Mouse (Mus musculus) left cerebral cortex, postnatal 4 days (tissue): ENCODE data around the gene Srp68. TPM values are rescaled to one million over a fixed set of nuclear protein-coding genes. Genes with fewer than 3 reads are reported as not detected.

Experiments used
- DNase-seq: peaks from one replicate; pipeline ENCODE4 v3.0.0-alpha.2; 2022
- intact Hi-C: fragments of 180-260 bp; cut with DNase I; formaldehyde crosslinking; loops from one replicate; pipeline ENCODE4 v1.15.1; 2025
- total RNA-seq, 2 experiments: library from RNA; stranded (reverse); gene quantifications; 2 replicates each; pipeline ENCODE4 v1.2.3; 2021

The Srp68 gene
- total RNA-seq, 2 experiments from 2014 or later, result 53.2 to 57.1 TPM

DNA sequence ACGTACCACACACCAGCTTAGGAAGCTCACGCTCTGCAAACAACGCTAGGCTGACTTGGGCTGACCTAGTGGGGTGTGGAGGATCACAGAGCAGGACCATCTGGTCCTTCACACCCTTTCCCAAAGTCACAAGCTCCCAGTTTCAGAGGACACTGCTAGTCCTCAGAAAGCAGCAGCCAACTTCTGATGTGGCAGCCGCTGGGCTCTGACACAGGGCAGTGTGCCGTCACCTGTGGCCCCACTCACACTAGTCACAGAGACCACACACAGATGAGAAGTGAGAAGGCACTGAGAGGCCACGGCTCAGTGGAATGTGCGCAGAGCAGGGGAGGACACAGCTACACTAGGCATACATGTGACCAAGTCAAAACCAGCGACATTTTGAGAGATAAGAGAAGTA lies 23.1 kb downstream of the Srp68 start:
- intact Hi-C loops, result no loop called here
- DNase-seq, result no peak

DNA sequence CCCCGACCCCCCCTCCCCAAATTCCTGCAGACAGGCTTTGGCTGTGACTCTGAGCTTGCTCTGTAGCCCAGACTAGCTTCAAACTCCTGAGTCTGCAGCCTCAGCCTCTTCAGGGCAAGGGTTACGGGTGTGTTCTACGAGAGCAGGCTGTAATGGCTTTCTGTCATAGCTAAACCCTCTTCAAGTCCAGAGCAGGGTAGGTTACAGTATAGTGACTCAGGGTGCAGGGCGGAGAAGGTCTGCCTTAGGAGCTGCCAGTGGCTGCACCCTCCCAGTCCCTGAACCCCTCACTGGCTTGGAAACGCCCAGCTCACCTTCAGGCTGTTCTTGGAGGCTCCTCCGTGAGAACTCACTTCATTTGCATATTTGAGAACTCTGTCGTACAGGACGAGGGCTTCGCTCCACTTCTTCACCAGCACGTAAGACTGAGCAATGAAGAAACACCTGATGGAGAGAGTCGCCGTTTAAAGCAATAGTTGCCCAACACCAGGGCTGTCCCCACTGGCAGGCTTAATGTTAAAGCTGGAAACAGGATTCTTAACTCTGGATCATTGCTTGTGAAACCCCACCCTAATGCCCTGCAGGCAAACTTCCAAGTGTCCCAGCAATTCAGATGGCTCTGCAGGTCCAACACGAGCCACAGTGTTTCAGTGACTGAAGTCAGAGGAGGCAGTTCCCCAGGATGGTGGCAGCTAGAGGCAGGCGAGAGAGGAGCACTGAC lies 26.4 kb downstream of the Srp68 start:
- intact Hi-C loops, result no loop called here
- DNase-seq, result no peak

DNA sequence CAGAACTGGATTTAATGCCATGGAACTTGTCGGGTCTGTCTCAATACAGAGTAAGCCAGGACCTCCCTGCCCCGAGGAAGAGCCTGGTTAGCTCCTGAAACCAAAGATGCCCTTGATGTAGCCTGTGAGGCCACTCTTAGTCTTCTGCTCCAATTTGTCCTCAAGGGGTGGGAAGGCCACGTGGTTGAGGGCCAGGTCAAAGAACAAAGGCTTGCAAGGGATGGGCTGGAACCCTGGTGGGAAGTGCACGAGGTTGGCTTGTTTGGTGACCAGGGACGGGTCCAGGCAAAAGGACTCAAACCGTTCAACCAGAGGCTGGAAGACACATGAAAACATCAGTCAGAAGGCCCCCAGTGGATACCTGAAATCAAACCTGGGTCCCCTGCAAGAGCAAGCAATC lies 28.4 kb downstream of the Srp68 start:
- intact Hi-C loops, result no loop called here
- no peak for DNase-seq

DNA sequence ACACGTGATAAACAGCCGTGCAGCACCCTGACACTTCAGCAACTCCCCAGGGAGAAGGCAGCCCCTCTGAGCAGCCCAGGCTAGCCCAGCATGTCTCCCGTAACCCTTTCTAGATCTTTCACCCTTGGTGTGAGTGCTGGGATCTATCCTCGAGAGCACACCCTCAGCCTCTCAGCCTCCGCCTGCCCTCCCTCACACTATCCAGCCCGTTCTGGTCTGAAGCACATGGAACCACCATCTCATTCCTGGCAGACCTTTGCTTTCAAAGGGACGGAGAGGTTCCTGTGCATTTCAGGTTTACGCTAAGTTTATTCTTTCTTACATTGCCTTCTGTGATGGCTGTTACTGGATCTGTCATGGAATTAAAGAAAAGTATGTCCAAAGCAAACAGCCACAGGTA lies 29.4 kb downstream of the Srp68 start:
- intact Hi-C loops, result no loop called here
- no peak for DNase-seq

DNA sequence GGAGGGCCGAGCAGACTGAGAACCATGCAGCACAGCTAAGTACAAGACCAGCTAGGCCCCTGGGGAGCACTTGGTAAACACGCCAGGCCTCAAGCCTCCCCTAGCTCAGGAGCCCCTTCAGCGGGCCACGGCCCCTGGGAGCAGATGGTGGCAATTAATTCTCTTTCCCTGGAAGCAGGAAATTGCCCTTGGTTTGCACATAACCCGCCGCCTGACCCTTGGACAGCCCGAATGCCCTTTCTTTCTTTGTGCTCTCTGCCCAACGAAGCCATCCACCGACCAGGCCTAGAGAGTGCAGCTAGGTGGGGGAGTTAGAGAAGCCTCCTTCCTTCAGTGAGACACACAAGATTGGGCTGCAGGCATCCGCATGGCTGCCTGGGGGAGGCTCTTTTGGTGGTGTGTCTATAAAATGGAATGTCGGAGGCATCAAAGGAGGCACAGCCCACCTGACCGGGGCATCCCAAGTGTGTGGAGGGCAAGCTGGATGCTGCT lies 32.2 kb downstream of the Srp68 start:
- no peak for DNase-seq
- intact Hi-C loops, result no loop called here

DNA sequence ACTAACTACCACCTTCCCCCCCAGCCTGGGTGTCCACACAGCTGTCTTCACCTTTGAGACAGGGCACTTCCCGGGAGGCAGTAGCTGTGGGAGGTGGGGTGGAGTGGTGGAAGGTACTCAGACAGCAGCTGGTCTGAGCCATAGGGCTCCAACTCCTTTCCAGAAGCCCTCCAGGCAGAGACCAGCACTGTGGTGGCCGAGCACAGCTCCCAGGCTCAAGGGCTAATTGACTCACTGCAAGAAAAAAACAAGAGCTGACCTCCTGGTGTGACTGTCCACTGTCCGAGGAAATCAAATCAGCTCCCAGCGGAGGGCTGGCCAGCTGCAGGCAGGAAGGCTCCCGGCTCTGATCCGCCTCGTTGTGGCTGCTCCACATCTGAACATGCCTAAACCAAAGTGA lies 34.2 kb downstream of the Srp68 start:
- intact Hi-C loops, result no loop called here
- no peak for DNase-seq

DNA sequence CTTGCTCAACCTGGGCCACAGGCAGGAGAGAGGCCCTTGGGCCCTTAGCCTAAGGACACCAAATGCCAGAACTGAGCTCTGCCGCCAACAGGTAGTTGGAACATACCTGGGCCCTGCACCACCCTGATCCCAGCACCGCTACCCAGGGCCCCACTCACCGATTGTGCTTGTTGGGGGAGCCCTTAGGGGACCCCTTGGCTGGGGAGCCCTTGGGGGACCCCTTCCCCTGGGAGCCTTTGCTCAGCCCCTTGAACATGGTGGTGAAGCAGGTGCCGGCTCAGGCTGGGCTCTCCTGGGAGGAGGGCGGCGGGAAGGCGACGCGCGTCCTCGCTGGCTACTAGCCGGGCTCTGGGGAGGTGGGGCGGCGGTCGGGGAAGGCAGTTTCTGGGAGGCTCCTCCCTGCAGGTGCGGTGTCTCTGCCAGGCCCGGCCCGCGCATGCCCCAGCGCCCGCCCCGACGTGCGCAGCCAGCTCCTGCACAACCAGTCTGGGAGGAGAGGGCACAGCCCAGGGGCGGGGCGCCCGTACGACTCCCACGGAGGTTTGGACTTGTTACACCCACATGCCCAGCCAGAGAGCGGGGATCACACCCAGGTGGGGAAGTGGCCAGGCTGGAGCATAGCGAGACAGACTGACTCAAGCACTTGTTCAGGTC lies 36.1 kb downstream of the Srp68 start, which contains the start of gene Evpl:
Gene Evpl (minus strand): TSS at position 336 of the 654 bp plus-strand sequence.
- no peak for DNase-seq
- intact Hi-C loops, result no loop called here

DNA sequence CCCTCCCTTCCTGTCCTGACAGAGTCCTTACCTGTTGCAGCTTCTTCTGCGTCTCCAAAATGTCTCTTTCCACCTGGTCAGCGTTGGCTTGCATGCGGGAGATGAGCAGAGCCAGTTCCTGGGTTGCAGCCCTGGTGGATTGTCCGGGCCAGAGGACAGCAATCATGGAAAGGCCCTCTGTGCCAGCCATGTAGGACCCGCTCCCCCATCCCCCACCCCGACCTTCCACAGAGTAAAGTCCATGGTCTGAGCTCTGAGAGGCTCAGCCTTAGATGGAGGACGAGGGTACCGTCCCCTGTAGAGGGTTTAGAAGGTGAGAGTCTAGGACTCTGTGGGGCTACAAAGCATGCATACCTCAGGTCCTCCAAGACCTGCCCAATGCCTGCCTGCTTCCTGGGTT lies 39.1 kb downstream of the Srp68 start:
- no peak for DNase-seq
- intact Hi-C loops, result no loop called here

DNA sequence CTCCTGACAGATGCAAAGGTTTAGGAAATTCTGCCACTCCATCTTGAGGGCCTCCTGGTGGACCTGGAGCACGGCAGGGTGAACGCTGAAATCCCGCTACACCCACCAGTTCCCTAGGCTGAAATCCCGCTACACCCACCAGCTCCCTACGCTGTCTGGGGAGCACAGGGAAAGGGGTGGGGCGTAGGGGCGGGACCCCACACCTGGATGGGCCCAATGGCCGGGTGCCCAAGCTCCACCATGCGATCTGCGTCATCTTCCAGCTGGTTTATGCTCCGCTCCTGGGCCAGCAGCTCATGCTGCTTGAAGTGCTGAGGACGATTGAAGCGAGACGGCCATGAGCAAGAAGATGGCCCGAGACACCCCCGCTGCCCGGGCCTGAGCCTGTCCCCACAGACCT lies 41.6 kb downstream of the Srp68 start:
- no peak for DNase-seq
- intact Hi-C loops, result no loop called here

DNA sequence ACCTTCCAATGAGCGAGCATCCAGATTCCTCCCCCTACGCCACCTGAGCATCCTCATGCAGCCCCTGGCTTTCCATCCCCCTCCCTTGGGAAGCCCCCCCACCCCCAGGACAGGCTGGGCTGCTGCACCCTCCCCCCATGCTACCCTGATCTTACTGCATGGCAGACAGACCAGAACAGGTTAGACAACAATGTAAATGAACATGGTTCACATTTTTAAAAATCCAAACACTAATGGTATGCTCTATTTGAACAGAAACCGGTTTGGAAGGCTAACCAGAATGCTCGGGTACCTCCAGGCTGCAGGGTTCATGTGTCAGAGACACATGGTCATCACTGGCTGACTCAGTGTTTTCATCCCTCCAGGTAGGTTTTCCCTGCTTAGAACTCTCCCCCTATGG lies 45.3 kb downstream of the Srp68 start:
- intact Hi-C loops, result no loop called here
- DNase-seq, result no peak

DNA sequence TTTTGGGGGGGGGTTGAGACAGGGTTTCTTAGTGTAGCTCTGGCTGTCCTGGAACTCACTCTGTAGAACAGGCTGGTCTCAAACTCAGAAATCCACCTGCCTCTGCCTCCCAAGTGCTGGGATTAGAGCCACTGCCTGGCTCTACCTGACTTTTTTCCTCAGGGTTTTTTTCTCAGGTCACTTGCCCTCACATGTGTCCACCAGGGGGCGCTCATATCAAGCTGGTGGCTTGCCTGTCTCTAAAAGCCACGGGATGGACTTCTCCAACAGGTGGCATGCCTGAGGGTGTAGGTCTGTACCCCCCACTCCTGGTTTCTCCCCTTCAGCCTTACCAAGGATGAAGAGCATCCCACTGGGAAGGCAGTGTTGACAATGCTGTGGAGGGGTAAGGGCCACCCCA lies 47.6 kb downstream of the Srp68 start:
- DNase-seq, result peak; percentile 82
- intact Hi-C loops, result no loop called here

DNA sequence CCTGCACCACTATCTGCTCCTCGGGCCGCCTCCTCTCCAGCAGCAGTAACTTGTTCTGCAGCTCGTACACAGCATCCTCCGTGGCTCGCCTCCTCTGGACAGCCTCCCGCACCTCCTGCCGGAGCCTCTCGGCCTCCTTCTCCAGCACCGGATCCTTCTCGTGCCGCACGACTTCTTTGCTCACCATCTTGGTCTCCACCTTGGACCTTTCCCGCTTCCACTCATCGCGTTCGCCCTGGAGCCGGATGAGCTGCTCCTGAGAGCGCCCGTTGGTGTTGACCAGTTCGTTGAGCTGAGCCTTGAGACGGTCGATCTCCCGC lies 51.3 kb downstream of the Srp68 start:
- intact Hi-C loops, result no loop called here
- DNase-seq, result no peak

DNA sequence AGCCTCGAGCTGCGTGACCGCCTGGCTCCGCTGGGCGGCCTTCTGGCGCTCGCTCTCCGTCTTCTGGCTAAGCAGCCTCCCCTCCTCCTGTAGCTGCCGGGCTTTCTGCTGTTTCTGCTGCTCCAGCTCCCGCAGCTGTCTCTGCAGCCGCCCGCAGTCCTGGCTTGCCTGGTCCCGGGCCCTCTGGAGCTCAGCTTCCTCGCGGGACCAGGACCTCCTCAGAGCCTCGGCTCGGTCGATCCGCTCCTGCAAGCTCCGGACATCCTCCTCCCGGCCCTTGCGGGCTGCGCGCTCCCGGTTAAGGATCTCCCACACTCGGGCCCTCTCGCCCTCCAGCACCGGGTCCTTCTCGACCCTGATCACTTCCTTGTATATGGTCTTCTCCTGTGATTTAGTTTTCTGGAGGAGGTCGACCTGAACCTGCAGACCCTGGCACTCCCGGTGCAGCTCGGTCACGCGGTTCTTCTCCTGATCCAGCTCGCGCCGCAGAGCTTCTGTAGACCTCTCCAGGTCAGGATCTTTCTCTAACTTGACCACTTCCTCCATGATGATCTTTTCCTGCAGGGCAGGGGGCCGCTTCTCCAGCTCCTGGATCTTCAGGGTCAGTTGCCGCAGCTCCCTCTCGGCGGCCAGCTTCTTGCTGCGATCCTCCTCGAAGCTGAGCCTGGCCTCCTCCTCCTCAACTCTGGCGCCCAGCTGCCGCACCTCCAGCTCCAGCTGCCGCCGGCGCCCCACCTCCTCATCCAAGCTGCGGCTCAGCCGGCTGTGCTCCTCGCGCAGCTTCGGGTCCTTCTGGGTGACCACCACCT lies 51.9 kb downstream of the Srp68 start:
- DNase-seq, result no peak
- intact Hi-C loops, result no loop called here

DNA sequence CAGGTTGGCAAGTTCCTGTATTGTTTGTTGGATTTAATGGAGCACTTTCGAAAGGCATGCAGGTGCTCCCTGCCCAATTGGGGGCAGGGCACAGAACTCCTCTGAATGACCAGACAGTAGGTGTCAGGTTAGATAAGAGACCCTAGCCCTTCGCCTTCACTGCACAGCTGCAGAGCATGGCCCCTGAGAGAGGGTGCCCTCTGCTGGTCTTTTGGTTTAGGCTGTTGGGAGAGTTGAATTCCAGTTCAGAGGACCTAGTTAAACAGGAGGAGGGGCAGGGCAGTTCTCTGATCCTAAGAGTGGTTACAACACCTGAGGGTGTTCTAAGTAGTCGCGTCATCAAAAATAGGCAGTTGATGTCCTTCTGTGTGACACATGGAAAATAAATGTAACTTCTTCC lies 54.1 kb downstream of the Srp68 start:
- DNase-seq, result peak; percentile 64
- intact Hi-C loops, result no loop called here

DNA sequence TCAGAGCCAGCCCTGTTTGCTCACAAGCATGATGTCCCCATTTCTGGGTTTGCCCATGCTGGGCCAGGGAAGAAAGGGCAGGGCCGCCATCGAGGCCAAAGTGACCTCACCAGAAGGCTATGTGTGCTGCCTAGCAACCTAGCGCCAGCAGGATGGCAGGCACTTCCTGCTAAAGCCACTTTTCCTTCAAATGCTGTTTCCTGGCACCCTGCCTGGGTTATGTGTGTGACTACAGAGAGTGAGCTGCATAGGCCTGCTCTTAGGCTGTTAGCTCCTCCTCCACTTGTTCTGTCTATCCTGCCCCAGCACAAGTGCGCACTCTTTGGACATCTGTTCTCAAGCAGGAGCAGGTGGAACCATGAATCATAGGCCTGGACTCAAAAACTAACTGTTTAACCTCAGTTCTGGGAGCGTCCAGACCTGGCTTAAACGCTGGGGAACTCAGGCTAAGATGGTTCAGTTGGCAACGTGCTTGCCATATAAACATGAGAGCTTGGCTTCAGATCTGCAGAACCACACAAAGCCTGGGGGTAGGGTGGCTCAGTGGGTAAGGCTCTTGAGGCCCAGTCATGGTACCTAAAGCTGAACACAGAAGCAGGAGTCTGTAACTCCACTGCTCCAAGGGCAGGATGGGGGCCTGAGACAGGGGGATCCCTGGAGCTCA lies 55.1 kb downstream of the Srp68 start:
- peak; percentile 90 for DNase-seq
- intact Hi-C loops, result no loop called here

DNA sequence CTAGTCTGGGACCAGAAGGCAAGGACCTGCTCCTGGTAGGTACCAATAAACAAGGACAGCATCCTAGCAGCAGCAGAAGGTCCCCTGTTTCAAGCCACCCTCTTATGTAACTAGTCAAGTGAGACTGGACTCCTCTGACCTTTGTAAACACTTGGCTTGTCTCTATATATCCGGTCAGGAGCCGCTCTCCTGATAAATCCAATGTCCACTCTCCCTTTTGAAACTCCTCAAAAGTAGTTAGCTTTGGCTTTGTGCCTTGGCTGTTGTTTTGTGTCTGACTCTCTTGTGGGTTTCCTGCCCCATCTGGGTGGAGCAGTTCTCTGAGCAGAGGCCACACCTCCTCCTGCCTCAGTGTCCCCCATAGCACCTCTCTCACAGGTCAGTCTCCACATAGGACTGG lies 55.8 kb downstream of the Srp68 start:
- no peak for DNase-seq
- intact Hi-C loops, result no loop called here

DNA sequence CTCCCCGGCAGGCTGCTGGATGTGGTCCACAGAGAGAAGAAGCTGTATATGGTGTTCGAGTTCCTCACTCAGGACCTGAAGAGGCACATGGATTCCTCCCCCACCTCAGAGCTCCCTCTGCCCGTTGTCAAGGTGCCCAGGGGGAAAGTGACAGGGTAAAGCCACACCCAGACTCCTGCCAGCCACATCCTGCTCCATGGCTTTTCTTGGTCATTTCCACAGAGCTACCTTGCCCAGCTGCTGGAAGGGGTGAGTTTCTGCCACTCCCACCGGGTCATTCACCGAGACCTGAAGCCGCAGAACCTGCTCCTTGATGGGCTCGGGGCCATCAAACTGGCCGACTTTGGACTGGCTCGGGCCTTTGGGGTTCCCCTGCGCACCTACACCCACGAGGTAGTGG lies 57.5 kb downstream of the Srp68 start:
- intact Hi-C loops, result no loop called here
- no peak for DNase-seq

DNA sequence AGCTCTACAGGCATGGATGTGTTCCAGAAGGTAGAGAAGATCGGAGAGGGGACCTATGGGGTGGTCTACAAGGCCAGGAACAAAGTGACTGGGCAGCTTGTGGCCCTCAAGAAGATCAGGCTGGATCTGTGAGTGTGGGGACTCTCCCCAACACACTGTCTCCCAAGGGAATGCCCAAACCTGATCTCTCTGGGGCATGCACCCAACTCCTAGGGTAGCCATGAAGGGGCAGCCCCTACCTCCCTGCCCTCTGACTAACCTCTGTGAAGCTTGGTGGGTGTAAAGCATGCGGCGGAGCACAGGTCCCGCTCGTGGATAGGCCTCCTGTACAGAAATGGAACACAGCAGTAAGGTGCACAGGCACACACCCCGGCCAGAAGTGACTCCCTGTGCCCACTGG lies 58.0 kb downstream of the Srp68 start:
- intact Hi-C loops, result no loop called here
- DNase-seq, result no peak

DNA sequence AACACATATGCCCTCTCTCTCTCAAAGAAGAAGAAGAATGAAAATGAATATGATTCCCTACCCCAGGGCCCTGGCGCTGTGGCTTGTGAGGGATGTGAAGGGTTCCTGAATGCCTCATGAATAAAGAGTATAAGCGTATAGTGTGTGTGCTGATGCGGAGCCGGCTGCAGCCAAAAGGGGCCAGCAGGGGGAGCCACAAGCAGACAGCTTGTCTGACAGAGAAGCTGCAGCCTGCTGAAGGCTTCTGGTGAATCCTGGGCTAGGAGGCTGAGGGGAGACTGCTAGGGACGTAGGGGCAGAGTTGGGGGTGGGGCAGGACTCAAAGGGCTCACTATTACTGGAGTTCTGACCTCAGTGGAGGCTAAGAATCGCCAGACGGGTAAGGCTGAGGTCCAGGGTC lies 58.8 kb downstream of the Srp68 start:
- intact Hi-C loops, result no loop called here
- DNase-seq, result no peak

DNA sequence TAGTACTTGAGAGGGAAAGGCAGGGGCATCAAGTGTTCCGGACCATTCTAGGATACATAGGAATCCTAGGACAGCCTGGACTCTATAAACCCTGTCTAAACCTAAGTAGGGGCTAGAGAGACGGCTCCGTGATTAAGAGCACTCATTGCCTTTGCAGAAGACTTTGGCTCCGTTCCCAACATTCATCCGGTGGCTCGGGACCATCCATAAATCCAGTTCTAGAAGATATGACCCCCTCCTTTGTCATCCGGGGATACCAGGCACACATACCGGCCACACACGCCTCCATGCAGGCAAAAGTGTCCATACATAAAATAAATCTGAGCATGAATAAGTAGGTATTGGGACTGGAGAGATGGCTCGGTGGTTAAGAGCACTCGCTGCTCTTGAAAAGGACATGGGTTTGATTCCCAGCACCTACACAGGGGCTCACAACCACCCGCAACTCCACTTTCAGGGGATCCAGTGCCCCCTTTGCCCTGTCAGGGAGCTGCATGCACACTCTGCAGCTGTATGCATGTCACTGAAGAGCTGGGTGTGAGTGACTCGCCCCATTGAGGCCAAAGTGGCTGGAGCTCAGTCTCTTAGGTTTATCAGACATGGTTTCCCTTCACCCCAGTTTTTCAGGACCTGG lies 60.0 kb downstream of the Srp68 start:
- intact Hi-C loops, result no loop called here
- DNase-seq, result no peak

DNA sequence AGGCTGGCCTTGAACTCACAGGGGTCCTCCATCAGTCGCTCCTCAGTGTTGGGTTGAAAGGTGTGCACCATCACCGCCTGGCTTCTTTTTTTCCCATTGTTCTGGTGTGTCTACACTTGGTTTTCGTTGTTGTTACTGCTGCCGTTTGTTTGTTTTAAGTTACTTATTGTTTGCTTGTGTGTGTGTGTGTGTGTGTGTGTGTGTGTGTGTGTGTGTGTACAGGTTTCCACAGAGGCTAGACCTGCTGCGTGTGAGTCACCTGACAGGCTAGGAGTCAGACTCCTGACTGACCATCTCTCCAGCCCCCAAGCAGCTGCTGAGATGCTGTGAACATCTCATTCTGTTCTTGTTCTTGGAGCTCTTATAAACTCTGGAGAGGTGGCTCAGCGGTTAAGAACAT lies 61.2 kb downstream of the Srp68 start:
- intact Hi-C loops, result no loop called here

More for the DNA sequence above, 61.2 kb downstream of the Srp68 start:
- DNase-seq, result no peak
